ENCODE assay signal across 25 mouse cellular contexts in the genomic region with DNA sequence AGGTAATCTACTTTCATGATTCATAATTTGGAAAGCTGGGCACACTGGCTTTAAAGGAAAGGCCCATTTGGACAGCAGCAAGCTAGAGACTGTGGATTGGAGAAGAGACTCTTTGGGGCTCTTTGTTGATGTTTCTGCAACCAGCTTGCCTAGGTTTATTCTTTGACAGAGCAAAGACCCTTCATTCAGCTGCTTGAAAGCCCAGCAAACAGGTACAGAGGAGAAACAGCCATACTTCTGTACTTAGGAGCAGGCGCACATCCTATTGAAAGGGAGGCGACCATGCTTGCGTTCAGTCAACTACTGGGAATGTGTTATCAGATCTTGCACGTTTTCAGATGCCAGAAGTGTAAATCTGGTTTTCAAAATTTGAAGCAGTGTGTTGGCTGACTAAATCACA. TPM values are rescaled to one million over a fixed set of nuclear protein-coding genes. Genes with fewer than 3 reads are reported as not detected.
DNase-seq lines count a peak whose midpoint lies in the region; ATAC-seq and TF ChIP-seq lines count a peak whose summit lies in the region.
"Had no signal": no experiment of that assay in that cellular context is flagged by ENCODE, and none has a peak within 500 bp of the region (broad histone marks: within the 10 kb centered on the region; RNA-seq: fewer than 3 reads in every experiment).

No protein-coding gene starts in this region.

- H3K27me3 ChIP-seq in midbrain, embryonic 11.5 days (ENCODE audit: control insufficient read depth, insufficient read depth, low read length), result no peaks in the 10 kb centered on the region
- no peaks in the 10 kb centered on the region for H3K27me3 ChIP-seq in midbrain, postnatal 0 days (ENCODE audit: insufficient read depth, low read length)
- H3K27me3 ChIP-seq: CH12.LX, Patski had no signal

- no peak overlapping the region for H3K27ac ChIP-seq in midbrain, embryonic 11.5 days (ENCODE audit: low read depth, low read length)
- no peak overlapping the region for H3K27ac ChIP-seq in midbrain, postnatal 0 days (ENCODE audit: low read depth, low read length)

- peaks cover 4% of the 10 kb centered on the region for H3K4me1 ChIP-seq in midbrain, embryonic 11.5 days (ENCODE audit: control insufficient read depth, insufficient read depth, low read length)
- no peaks in the 10 kb centered on the region for H3K4me1 ChIP-seq in midbrain, postnatal 0 days (ENCODE audit: insufficient read depth, low read length)

- H3K4me3 ChIP-seq in midbrain, embryonic 11.5 days (ENCODE audit: low read depth, low read length), result no peak overlapping the region
- H3K4me3 ChIP-seq in midbrain, postnatal 0 days (ENCODE audit: low read depth, low read length), result no peak overlapping the region

- H3K9ac ChIP-seq in midbrain, embryonic 11.5 days (ENCODE audit: low read length), result no peak overlapping the region
- H3K9ac ChIP-seq in midbrain, postnatal 0 days (replicated peaks; ENCODE audit: low read length, poor library complexity, severe bottlenecking), result no peak overlapping the region

- DNase-seq in heart, adult 11 months, result peak; percentile 62
- no peak for DNase-seq in heart, adult 9 months (ENCODE audit: low spot score in 2 of 2)
- DNase-seq in midbrain, embryonic 11.5 days (ENCODE audit: low spot score, missing footprints), result peak; percentile 65
- no peak for DNase-seq in midbrain, postnatal 0 days (ENCODE audit: low spot score)
- DNase-seq: adrenal gland, adult 2 months; adrenal gland, adult 8-10 months; adrenal gland, postnatal 10 days; adrenal gland, postnatal 14 days; adrenal gland, postnatal 25 days; adrenal gland, postnatal 36 days; B cell, adult 2 months; cerebellum, adult 11 months; cerebellum, adult 11-12 months; cerebellum, adult 18-20 months had no signal

- no peaks in the 10 kb centered on the region for H3K36me3 ChIP-seq in midbrain, embryonic 11.5 days (ENCODE audit: control insufficient read depth, insufficient read depth, low read length)
- H3K36me3 ChIP-seq in midbrain, postnatal 0 days (ENCODE audit: insufficient read depth, low read length), result no peaks in the 10 kb centered on the region
- H3K36me3 ChIP-seq: G1E had no signal

- ATAC-seq in midbrain, embryonic 11.5 days (ENCODE audit: low FRiP score), result no peak
- no peak for ATAC-seq in midbrain, postnatal 0 days (ENCODE audit: low FRiP score)
- ATAC-seq: activated CD4-positive, CD25-positive, alpha-beta regulatory T cell, adult 4 months; CD4-positive, CD25-positive, alpha-beta regulatory T cell, adult 4 months; Patski had no signal

- H3K9me3 ChIP-seq in midbrain, embryonic 11.5 days (ENCODE audit: control insufficient read depth, low read length), result no peaks in the 10 kb centered on the region
- H3K9me3 ChIP-seq in midbrain, postnatal 0 days (ENCODE audit: low read length), result no peaks in the 10 kb centered on the region
- H3K9me3 ChIP-seq: G1E had no signal

- no peak for TF ChIP-seq CTCF in midbrain, postnatal 0 days (IDR thresholded peaks at IDR 0.05)

- H3K4me2 ChIP-seq in midbrain, embryonic 11.5 days, result no peak overlapping the region
- no peak overlapping the region for H3K4me2 ChIP-seq in midbrain, postnatal 0 days (ENCODE audit: low read depth, low read length, poor library complexity, severe bottlenecking)

- 88% methylated on average over 4 of the region's 4 CpGs for WGBS in midbrain, embryonic 11.5 days
- 90% methylated on average over 4 of the region's 4 CpGs for WGBS in midbrain, postnatal 0 days

RNA-seq across cellular contexts. Expression of gene Gm17364, which starts 50.9 kb away (rescaled TPM):
- not detected in 2 replicates for polyA plus RNA-seq in midbrain, embryonic 11.5 days (2014; fragmentation: Nextera tagmentation; extraction: Ambion mirVana)
- not detected in 2 replicates for total RNA-seq in midbrain, postnatal 0 days (2014; rRNA removed)
- polyA plus RNA-seq in midbrain, postnatal 0 days (2015; fragmentation: Nextera tagmentation; extraction: Ambion mirVana), result not detected in 2 replicates
- total RNA-seq: adrenal gland, adult 18-20 months; adrenal gland, adult 2 months; adrenal gland, adult 8-10 months; adrenal gland, postnatal 10 days; adrenal gland, postnatal 14 days; adrenal gland, postnatal 25 days; adrenal gland, postnatal 36 days; adrenal gland, postnatal 4 days; CH12.LX; ES-E14; G1E; MEL had no signal
- polyA plus RNA-seq: activated CD4-positive, CD25-positive, alpha-beta regulatory T cell, adult 4 months; adrenal gland, adult 2 months; brain, embryonic 14.5 days; C2C12; CD4-positive, CD25-positive, alpha-beta regulatory T cell, adult 4 months; G1E; Patski had no signal

Comparison
In these comparisons a context has a peak if more than half of its experiments do, and no peak if none do; other contexts are left out.
1. DNase-seq: peak in heart, adult 11 months (single experiment) and midbrain, embryonic 11.5 days (single experiment); none in heart, adult 9 months (0 of 2) and midbrain, postnatal 0 days (single experiment).